Mouse (Mus musculus) embryonic fibroblast, embryonic 13.5 days (primary cell): ENCODE results near the gene Lamtor2. TPM values are rescaled to one million over a fixed set of nuclear protein-coding genes. Genes with fewer than 3 reads are reported as not detected.
"Not testable (repeated sequence)": the region's sequence is repeated elsewhere in the genome, so short reads cannot be mapped to it uniquely, and the experiment has no call there.

Experiments
- H3K27ac ChIP-seq: 2 replicates; pipeline ENCODE4 v1.5.1; 2012; ENCODE audit warnings: low read length, control low read depth, inconsistent platforms; ENCODE audit not compliant: insufficient read depth
- H3K4me1 ChIP-seq: 2 replicates; pipeline ENCODE4 v1.6.1; 2011; ENCODE audit warnings: low read length; ENCODE audit not compliant: control insufficient read depth, insufficient read depth
- H3K4me3 ChIP-seq: 2 replicates; pipeline ENCODE4 v1.5.1; 2011; ENCODE audit warnings: mild to moderate bottlenecking, control low read depth, low read length; ENCODE audit not compliant: insufficient read depth
- CTCF ChIP-seq: IDR thresholded peaks from 2 replicates; pipeline ENCODE4 v1.5.1; 2011; ENCODE audit warnings: mild to moderate bottlenecking, control low read depth, low read length, moderate library complexity, borderline replicate concordance; ENCODE audit not compliant: insufficient read depth
- POLR2A ChIP-seq: IDR thresholded peaks from 2 replicates; pipeline ENCODE4 v1.6.1; 2011; ENCODE audit warnings: low read depth, mild to moderate bottlenecking, control low read depth, low read length, moderate library complexity
- polyA plus RNA-seq: library from polyadenylated mRNA; stranded (reverse); fragments of >200 nt; gene quantifications from 2 replicates; pipeline ENCODE4 v1.2.4, GENCODE M21; 2011; ENCODE audit warnings: low read depth; ENCODE audit not compliant: missing spikeins, insufficient read length

The Lamtor2 gene
- polyA plus RNA-seq, result 74.4 and 81.1 TPM in 2 replicates

GRCm38 (mm10) chr3:88552676-88553524, at the start of gene Lamtor2:
Lamtor2 (minus strand) TSS chr3:88553074.
- Histone ChIP-seq H3K4me1 (no peaks in the 10 kb centered on the region), H3K27ac (peak within 1 kb of the TSS; percentile 97), H3K4me3 (peak within 1 kb of the TSS; percentile 85)
- TF ChIP-seq POLR2A, result peak; percentile 74
- no peak for TF ChIP-seq CTCF

- no peaks in the 10 kb centered on the region for H3K4me1 ChIP-seq
These were observed 49.6 kb upstream of the Lamtor2 start for GRCm38 (mm10) chr3:88602466-88602865.

GRCm38 (mm10) chr3:88596547-88596946, 43.7 kb upstream of the Lamtor2 start:
- not testable (repeated sequence) for H3K4me3 ChIP-seq, H3K27ac ChIP-seq
- peaks cover 14% of the 10 kb centered on the region for H3K4me1 ChIP-seq

More at GRCm38 (mm10) chr3:88602466-88602865, 49.6 kb upstream of the Lamtor2 start:
- TF ChIP-seq POLR2A (no peak), CTCF (no peak)
- Histone ChIP-seq H3K27ac (no peak overlapping the region), H3K4me3 (no peak overlapping the region)

GRCm38 (mm10) chr3:88593893-88594580, 41.2 kb upstream of the Lamtor2 start:
- TF ChIP-seq CTCF, result no peak
- no peak for TF ChIP-seq POLR2A
- Histone ChIP-seq H3K27ac (peak overlapping the region; percentile 85), H3K4me3 (no peak overlapping the region), H3K4me1 (peaks cover 14% of the 10 kb centered on the region)

GRCm38 (mm10) chr3:88592942-88593576, 40.2 kb upstream of the Lamtor2 start:
- H3K27ac ChIP-seq, result no peak overlapping the region
- TF ChIP-seq POLR2A, result no peak
- no peak for TF ChIP-seq CTCF
- peaks cover 14% of the 10 kb centered on the region for H3K4me1 ChIP-seq
- H3K4me3 ChIP-seq, result no peak overlapping the region

GRCm38 (mm10) chr3:88591950-88592731, 39.3 kb upstream of the Lamtor2 start:
- Histone ChIP-seq H3K4me3 (no peak overlapping the region), H3K27ac (peak overlapping the region; percentile 73), H3K4me1 (peaks cover 14% of the 10 kb centered on the region)
- TF ChIP-seq CTCF (no peak), POLR2A (no peak)

GRCm38 (mm10) chr3:88591044-88591443, 38.2 kb upstream of the Lamtor2 start:
- Histone ChIP-seq H3K27ac (no peak overlapping the region), H3K4me1 (peaks cover 14% of the 10 kb centered on the region), H3K4me3 (no peak overlapping the region)
- TF ChIP-seq POLR2A (no peak), CTCF (no peak)

- peaks cover 12% of the 10 kb centered on the region for H3K4me1 ChIP-seq
- no peak for TF ChIP-seq CTCF
- no peak for TF ChIP-seq POLR2A
- no peak overlapping the region for H3K4me3 ChIP-seq
- no peak overlapping the region for H3K27ac ChIP-seq
These were observed 37.4 kb upstream of the Lamtor2 start for GRCm38 (mm10) chr3:88590246-88590645.

- no peaks in the 10 kb centered on the region for H3K4me1 ChIP-seq
- TF ChIP-seq POLR2A, result no peak
- no peak for TF ChIP-seq CTCF
- no peak overlapping the region for H3K27ac ChIP-seq
- H3K4me3 ChIP-seq, result no peak overlapping the region
These were observed 33.8 kb upstream of the Lamtor2 start for GRCm38 (mm10) chr3:88586640-88587039.
